Mouse (Mus musculus) cerebral cortex, adult 2 months (tissue): ENCODE results near the gene Sel1l2.

Experiments
- WGBS: fragments of 180-500 bp; shearing (Covaris S2); methylation state at CpG from one replicate; pipeline ENCODE4 v1.1.7; 2018; 5-methylcytosine and 5-hydroxymethylcytosine counted together

Sel1l2 gene

GRCm38 (mm10) chr2:140389525-140389924 is at the start of gene Sel1l2:
Sel1l2 (minus strand) TSS chr2:140389706.
- 46% methylated on average over 4 of the region's 4 CpGs for WGBS

DNA sequence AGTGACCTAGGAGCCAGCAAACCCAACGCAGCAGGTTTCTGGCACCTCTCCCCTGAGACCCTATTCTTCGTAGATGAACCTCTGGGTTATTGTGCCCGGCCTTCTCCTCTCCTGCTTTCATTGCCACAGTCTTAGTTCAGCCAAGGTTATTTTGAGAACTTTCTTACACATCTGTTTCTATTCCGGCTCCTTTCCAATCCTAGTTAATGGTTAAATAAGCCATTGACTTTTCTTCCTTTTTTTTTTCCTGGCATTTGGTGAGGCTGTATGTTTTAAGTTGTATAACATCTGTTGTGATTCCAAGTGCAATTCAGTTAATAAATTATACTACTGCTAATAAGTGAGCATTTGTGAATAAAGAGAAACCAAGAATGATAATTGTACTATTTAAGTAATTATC is 49.6 kb upstream of the Sel1l2 start:
- WGBS: 84% methylated on average over 4 of the region's 4 CpGs

- WGBS: 8% methylated on average over 4 of the region's 4 CpGs
Observed at GRCm38 (mm10) chr2:140427283-140427682, 37.8 kb upstream of the Sel1l2 start.

- WGBS: 0% methylated on average over 29 of the region's 58 CpGs
Observed at GRCm38 (mm10) chr2:140395744-140396231, 6.3 kb upstream of the Sel1l2 start.

DNA sequence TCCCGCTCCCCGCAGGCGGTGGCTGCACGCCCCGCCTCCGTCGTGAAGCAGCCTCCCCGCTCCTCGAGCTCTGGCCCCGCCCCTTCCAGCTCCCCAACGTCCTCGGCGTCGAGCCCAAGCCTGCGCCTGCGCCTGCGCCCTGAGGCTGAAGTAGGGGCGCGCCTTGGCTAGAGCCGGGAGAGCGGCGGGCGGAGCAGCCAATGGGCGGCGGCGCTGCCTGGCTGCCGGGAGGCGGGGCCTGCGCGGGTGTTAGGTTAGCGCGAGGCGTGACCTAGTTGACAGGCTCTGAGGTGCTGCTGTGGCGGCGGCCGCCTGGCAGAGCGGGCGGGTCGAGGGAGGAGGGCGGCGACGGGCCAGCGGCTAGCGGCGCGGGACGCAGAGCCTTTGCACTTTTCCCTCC is 5.7 kb upstream of the Sel1l2 start, which contains the start of gene Macrod2:
TSS of gene Macrod2 (plus strand) at position 131 of the 400 bp plus-strand sequence.
- WGBS: under 1% methylated on average over 47 of the region's 47 CpGs

DNA sequence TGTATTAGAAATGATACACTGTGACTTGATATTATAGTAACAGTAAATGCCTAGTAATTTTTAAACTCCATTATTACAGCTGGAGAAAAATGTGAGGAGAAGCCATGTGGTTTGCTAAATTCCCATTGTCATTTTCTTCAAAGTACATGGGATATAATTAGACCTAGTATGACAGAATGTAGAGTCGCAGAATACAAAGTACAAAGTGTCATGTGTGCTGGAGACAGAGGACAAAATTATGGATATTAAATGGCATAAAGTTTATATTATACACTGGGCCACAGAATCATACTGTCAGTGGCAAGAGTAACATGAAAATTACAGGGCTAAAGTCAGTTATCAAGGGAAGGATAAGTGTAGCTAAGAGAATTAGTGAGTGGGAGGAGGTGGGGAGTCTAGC is 24.7 kb downstream of the Sel1l2 start:
- WGBS: 56% methylated on average over 1 of the region's 1 CpGs

DNA sequence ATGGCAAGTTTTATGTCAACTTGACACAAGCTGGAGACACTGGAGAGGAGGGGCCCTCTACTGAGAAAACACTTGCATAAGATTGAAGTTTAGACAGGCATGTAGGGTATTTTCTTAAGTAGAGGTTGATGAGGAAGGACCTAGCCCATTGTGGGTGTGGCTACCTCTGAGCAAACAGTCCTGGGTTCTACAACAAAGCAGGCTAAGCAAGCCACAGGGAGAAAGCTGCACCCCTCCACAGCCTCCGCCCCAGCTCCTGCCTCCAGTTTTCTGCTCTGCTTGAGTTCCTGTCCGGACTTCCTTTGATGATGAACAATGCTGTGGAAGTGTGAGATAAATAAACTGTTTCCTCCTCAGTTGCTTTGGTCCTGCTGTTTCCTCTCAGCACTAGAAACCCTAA is 29.6 kb downstream of the Sel1l2 start:
- 67% methylated on average over 2 of the region's 2 CpGs for WGBS

DNA sequence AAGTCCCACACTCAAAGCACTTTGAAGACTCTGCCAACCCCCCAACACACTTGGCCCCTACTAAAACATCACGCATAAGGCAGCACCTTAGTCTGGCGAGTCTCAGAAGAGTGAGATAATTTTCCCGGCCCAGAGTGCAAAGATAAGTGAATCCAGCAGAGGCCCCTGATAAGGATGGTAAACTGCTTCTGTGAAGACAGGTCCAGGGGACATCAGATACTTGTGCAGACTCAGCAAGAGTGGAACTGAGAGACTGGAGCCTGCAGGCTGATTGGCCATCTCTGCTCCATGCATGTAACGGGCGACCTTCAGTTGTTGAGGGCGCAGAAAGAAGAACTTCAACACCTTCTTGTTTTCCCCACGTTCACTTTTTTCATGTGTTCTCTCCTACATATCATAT is 47.1 kb downstream of the Sel1l2 start:
- 91% methylated on average over 7 of the region's 7 CpGs for WGBS

- WGBS: 62% methylated on average over 5 of the region's 5 CpGs
Observed at GRCm38 (mm10) chr2:140330508-140331306, 58.8 kb downstream of the Sel1l2 start.

GRCm38 (mm10) chr2:140302976-140303708 is 86.4 kb downstream of the Sel1l2 start:
- WGBS: 85% methylated on average over 3 of the region's 3 CpGs

DNA sequence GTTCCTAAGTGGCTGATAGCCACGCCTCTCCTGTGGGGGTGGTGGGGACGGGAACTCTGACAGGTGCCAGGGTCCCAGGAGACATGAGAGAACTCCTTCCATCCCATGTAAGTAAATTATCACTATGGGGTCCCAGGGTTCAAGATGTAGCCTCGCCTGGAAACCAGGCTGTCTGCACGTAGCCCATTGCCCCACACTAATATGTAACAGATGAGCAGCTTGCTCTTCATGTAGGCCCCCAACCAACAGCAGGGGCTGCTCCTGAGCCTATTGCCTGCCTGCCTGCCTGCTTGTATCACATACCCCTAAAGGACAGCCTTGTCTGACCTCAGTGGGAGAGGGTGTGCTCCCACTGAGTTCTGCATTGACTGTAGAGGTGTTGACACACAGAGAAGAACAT is 92.4 kb downstream of the Sel1l2 start:
- WGBS: 45% methylated on average over 4 of the region's 4 CpGs

DNA sequence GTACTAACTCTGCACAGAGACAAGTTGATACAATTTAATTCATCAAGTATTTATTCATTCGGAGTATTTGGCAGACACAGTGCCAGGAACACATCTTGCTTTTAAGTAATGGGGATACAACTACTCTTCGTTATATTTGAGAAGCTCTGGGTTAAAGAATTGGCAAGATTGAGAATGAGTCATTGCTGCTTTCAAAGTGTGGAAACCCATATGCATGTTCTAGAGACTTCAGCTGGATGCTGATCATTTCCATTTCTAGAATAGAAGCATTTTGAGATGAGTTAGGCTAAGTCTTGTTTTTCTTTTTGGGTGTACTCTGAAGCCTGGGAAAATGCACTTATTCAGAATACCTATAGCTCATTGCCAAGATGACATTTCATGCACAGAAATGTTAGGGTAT is 95.7 kb downstream of the Sel1l2 start:
- WGBS: 36% methylated on average over 2 of the region's 2 CpGs

- 55% methylated on average over 8 of the region's 8 CpGs for WGBS
Observed at GRCm38 (mm10) chr2:140280808-140281207, 108.7 kb downstream of the Sel1l2 start.

- 50% methylated on average over 2 of the region's 2 CpGs for WGBS
Observed at GRCm38 (mm10) chr2:140255595-140256141, 133.8 kb downstream of the Sel1l2 start.

- 90% methylated on average over 7 of the region's 7 CpGs for WGBS
Observed at GRCm38 (mm10) chr2:140254256-140254655, 135.2 kb downstream of the Sel1l2 start.

DNA sequence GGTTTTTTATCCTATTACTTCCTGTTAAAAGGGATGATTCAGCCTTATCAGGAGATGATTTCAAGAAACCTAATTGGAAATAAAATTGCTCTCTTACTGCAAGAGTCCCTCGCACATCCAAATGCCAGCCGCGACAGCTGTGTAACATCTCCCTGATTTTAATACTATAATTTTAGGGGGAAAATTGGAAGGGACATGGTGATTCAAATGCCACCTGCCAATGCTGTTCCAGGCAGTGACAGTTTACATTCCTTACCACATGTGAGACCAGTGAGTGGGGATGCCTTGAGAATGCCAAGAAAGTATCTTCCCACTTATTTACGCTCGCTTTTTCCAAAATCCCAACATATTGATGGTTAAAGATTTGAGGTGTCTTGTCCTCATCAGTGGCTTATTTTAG is 146.4 kb downstream of the Sel1l2 start:
- WGBS: 74% methylated on average over 5 of the region's 5 CpGs

DNA sequence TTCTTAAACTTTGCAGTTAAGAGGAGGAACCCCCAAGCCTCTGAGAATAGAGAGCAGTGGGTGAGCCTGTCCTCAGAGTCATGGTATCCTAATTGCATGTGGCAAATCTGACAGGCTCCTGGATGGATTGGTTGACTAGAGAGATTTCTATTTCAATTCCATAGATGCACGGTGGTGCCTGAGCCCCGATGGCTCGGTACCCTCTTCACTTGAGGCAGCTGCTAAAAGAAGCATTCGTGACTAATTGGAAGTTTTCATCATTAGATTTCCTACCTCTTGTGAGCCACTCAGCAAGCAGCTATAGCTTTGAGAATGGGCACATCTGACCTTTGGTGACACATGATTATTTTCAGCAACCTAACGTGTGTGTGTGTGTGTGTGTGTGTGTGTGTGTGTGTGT is 147.1 kb downstream of the Sel1l2 start:
- 59% methylated on average over 5 of the region's 5 CpGs for WGBS

DNA sequence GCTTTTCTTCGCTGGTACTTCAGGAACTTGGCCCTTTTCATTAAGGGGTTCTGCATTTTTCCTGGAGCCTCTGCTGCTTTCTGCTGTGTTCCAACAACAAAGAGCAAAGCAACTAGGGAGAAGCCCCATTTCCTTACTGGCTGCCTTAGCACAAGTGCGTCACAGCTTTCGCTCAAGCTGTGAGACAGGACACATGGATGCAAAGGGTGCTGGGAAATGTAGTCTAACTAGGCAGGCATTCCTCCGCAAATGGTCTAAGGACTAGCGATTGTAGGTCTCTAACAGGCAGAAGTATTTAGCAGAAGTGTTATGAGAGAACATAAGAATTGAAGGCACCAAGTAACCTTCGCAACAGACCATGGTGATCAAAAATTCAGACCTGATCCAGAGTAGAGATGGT is 152.3 kb downstream of the Sel1l2 start:
- 58% methylated on average over 6 of the region's 6 CpGs for WGBS

- 31% methylated on average over 1 of the region's 1 CpGs for WGBS
Observed at GRCm38 (mm10) chr2:140230295-140230694, 159.2 kb downstream of the Sel1l2 start.

GRCm38 (mm10) chr2:140220325-140220724 is 169.2 kb downstream of the Sel1l2 start:
- 66% methylated on average over 8 of the region's 8 CpGs for WGBS

- WGBS: 64% methylated on average over 1 of the region's 1 CpGs
Observed at GRCm38 (mm10) chr2:140215965-140216364, 173.5 kb downstream of the Sel1l2 start.

- WGBS: 39% methylated on average over 2 of the region's 2 CpGs
Observed at GRCm38 (mm10) chr2:140215415-140215814, 174.1 kb downstream of the Sel1l2 start.
